Mouse (Mus musculus) liver, embryonic 14 days (tissue): Measurements from ENCODE around the gene Islr2. TPM values are rescaled to one million over a fixed set of nuclear protein-coding genes. Genes with fewer than 3 reads are reported as not detected.

Experiments used
- polyA plus RNA-seq: library from polyadenylated mRNA; depleted of rRNA; stranded (reverse); fragments of >200 nt; gene quantifications from 2 replicates; pipeline ENCODE4 v1.2.3, GENCODE M21; 2012; rRNA removed

Gene Islr2
- 0.05 and 0.16 TPM in 2 replicates for polyA plus RNA-seq

DNA sequence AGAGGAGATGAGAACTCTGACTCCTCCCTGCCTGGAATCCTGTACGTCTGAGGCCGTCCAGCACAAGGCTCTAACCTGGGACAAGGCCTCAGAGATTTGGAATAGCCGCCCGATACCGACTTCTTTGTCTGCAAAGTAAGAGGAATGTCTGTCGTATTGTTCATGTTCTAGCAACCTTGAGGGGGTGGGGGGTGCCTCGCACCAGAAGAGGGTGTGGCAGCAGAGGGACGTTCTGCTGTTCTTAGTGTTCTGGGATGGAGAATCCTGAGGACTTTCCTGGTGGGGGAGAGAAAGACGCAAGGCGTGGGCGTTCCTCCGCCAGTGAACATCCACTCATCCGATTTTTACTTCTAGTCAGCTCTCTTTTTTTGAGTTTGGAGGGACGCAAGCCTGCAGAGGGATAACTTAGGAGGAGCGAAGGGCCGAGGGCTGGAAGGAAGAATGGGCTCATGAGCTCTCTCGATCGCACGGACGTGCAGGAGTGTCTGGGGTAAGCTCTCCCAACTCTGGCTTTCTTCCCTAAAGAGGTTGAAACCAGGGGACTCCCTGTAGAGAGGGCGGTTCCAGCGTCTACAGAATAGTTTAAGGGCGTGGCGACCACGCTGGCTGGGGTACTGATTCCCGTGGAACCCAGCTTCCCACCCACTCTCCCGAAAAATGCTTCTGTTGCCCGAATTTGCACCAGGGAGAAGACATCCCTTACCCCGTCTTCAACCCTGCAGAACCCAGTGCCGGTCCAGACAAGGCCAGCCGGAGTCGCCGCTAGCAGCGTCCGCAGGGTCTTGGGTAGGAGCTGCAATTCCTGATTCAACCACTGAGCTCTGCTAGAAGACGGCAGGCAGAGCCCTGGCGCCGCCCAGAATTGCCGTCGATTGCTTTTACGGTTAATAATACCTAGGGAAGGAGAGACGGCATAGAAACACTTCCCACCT is at the start of gene Islr2, which contains the start of gene Islr:
Islr2 (minus strand) TSS at position 804 of the 932 bp plus-strand sequence.
Islr (minus strand) TSS at position 791 of the 932 bp plus-strand sequence.

DNA sequence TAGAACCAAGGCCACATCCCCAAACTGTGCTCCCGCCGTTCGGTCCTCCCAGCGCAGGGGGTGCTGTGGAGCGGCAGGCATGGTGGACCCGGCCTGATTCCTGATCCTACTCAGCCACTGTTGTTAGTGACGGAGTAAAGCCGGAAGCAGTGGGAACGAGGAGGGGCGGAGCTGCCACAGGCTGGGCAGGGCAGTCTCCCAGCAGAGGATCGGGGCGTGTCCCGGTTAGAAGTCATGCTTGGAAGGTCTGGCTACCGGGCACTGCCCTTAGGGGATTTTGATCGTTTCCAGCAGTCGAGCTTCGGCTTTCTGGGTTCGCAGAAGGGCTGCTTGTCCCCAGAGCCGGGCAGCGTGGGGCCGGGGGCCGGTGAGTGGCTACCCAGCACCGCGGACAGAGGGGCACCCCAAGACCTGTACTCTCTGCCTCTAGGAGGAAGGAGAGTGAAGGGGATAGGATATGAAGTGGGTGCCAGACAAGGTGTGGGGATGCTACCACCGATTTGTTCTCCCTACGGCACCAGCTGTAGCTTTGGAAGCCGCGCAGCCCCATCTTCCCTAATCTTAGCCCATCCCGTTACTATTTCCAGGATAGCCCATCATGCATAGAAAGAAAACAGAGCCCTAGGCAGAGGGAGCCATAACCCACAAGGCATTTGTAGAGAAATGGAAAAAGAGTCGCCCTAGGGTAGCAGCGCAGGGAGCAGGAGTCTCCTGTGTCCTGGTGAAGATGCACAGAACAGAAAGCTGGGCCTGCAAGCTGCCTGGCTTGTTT is 49.1 kb upstream of the Islr2 start, which contains the start of gene Stoml1:
Stoml1 (plus strand) TSS at position 132 of the 772 bp plus-strand sequence.

DNA sequence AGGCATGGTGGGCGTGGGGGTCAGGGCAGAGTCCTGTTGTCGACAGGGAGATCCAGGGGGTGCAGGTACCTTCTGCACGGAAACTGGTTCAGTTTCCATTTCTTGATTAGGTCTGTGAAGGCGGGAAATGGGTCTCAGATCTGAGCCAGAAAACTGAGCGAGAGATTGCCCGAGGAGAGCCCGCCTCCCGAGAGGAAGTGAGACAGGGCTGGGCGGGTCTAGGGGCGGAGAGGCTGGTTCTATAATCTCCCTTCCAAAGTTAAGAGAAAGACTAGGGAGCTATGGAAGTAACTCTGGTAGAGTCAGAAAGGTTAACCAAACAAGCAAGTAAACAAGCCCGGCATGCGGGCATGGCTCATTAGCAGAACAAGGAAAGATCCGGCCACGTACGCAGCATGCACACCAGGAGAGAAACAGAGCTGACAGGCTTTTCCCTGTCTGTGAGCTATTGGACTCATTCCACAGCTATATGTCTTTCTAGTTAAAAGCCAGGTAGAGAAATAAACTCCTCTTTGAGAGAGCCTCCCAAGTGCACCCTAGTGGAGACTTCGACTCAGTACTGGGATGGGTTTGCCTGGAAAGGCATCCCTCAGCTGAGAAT is 45.6 kb upstream of the Islr2 start, which contains the start of gene Pml:
Pml (minus strand) TSS at position 195 of the 601 bp plus-strand sequence.

Other genes with a start within 250 kb of the Islr2 start
- gene Cyp11a1, start 197.9 kb downstream of the Islr2 start, polyA plus RNA-seq: 0.21 and 0.23 TPM in 2 replicates
- gene Stra6, start 140.5 kb downstream of the Islr2 start, polyA plus RNA-seq: 0.03 and 0.05 TPM in 2 replicates
- gene Ccdc33, start 85.5 kb downstream of the Islr2 start, polyA plus RNA-seq: not detected in 2 replicates
- gene Islr, start within 50 bp of the Islr2 start, polyA plus RNA-seq: 2.4 and 5.0 TPM in 2 replicates
- 14.0 and 19.8 TPM in 2 replicates for gene Pml, start 45.5 kb upstream of the Islr2 start, polyA plus RNA-seq
- 3.2 and 3.8 TPM in 2 replicates for gene Stoml1, start 48.8 kb upstream of the Islr2 start, polyA plus RNA-seq
- 0.82 and 1.7 TPM in 2 replicates for gene Loxl1, start 108.9 kb upstream of the Islr2 start, polyA plus RNA-seq
- not detected in 2 replicates for gene Tbc1d21, start 166.1 kb upstream of the Islr2 start, polyA plus RNA-seq